Mouse (Mus musculus) cerebral cortex, adult 2 months (tissue): ENCODE measurements around the gene Gmds.

ENCODE experiments used
- WGBS: fragments of 180-500 bp; shearing (Covaris S2); methylation state at CpG from one replicate; pipeline ENCODE4 v1.1.7; 2018; 5-methylcytosine and 5-hydroxymethylcytosine counted together

Gene Gmds

DNA sequence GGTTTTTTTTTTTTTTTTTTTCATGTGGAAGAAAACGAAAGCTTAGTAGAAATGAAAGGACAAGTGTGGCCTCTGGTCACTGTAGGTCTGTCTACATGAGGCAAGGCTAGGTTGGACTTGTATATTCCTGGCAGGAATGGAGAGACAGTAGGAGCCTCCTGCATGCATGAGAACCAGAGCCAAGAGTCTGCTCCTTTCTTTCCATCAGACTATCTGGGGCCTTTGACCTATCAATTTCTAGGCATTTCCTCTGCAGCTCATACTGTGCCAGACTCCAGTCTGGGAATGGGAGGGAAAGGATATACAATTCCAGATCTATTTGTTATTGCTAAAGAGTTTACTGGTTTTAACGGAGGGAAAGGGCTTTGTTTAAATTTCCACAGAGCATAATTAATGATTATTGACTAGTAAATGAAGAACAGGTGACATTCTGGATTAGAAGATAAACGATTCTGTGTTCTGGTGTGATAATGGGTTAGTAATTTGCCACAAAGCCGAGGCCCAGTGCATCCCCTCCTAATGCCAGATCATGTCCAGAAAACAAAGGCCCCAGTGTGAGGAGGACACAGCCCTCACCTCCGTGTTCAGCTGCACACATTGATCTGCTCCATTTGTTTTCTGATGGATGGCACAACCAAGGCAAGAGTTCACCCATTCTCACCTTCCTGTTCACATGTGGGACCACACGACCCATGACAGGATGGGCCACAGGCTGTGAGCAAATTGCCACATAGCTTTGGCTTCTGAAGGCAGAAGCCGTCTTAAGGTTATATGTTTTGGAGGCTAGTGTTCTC is 394.9 kb downstream of the Gmds start:
- 68% methylated on average over 7 of the region's 7 CpGs for WGBS

DNA sequence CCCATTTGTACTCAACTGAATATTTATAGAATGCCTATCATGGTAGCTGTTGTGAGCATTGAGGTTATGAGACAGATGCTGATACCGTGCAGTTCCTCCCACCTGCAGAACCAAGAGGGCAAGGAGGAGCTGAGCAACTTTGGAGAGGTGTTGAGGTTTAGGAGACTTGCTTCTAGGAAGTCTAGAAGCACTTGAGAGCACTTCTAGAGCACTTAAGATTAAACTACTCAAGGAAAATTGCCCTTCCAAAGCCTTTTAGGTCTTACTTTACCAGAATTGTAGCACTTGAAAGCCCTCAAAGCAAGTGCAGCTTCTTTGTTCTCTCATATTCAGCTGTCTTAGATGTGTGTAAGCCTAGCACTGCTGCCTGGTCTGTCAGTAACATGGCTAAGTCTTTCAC is 409.2 kb downstream of the Gmds start:
- WGBS, result 79% methylated on average over 1 of the region's 1 CpGs

DNA sequence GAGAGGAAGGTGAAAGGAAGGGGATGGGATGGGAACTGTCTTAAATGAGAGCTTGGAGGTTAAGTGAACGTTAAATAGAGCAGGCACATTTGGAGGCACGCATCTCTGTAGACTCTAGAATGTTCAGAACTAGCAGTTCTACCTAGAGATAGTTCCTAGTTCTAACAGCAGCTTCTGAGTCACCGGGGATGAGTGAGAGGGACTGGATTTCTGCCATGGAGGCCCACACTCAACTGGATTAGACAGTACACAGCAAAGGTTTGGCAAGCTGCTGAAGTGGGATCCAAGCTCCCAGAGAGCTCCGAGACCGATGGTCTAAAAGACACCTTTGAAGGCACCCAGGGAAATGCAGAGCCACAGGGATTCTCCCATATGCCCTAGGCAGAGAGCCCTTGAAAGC is 411.9 kb downstream of the Gmds start:
- 47% methylated on average over 5 of the region's 5 CpGs for whole genome bisulfite sequencing

DNA sequence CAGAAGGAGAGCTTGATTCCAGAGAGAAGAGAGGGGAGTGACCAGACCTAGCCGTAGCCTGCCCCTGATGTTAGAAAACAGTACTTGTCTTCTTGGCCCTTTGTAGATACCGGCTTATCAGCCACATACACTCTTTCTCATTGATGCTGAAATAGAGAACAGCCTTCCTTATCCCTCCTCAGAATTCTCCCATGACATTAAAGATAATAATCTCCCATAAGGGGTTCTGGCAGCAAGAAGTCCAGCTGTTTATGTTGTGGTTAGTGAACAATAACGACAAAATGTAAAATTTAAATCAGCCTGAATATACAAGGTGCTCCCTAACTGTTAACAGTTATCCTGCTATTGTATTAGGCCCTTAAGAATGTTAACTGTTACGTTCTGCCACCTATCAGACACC is 414.0 kb downstream of the Gmds start:
- WGBS, result 89% methylated on average over 4 of the region's 4 CpGs

DNA sequence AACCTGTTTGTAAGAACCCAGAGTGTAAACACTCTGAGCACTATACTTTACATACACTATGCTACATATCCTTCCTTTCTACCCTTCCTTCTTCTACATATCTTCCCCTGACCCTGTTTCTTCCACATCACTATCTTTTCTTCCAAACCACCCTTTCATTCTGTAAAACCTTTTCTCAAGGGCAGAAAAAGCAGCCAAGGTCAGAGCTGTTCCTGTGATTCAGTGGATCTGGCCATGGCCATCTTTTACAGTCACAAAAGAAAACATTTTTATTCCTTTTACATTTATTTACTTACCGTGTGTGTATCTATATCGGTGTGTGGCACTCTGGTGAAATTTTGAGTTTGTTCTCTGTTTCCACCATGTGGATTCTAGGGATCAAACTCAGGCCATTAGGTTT is 418.8 kb downstream of the Gmds start:
- 88% methylated on average over 2 of the region's 2 CpGs for WGBS

DNA sequence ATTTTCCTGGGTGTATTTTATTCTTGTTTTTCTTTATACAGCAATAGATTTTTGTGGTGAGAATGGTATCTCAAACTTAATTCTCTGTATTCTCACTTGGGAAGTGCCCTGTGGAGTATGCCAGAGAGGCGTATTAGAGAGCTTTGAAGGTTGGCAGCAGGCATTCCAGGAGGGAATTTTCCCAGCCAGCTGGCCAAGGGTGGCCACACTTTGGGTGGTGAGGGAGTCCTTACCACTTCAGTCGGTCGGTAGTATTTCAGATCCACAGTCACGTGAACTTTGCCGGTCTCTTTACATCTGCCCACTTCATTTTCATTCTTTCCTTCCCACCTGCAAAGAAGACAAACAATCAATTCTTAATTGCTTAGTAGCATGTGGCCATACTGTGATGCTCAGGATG is 421.2 kb downstream of the Gmds start:
- 49% methylated on average over 5 of the region's 5 CpGs for WGBS

DNA sequence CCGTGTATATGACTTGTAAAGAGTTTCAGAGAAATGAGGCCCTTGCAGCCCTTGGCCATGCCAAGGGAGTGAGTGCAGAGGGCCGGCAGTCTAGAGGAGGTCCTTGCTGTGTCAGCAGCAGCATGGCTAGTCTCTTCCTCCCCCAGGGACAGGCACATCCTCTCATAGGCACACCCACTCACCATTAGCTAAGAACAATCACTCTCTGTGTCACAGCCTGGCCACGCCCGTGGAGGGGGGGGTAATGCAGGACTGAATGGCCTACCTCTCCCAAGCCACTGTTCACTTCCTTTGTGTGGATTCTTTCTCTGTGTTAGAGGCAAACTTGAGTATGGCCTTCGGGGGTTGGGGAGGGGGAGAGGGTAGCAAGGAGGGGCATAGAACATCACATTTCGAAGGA is 422.8 kb downstream of the Gmds start:
- 70% methylated on average over 6 of the region's 6 CpGs for WGBS

DNA sequence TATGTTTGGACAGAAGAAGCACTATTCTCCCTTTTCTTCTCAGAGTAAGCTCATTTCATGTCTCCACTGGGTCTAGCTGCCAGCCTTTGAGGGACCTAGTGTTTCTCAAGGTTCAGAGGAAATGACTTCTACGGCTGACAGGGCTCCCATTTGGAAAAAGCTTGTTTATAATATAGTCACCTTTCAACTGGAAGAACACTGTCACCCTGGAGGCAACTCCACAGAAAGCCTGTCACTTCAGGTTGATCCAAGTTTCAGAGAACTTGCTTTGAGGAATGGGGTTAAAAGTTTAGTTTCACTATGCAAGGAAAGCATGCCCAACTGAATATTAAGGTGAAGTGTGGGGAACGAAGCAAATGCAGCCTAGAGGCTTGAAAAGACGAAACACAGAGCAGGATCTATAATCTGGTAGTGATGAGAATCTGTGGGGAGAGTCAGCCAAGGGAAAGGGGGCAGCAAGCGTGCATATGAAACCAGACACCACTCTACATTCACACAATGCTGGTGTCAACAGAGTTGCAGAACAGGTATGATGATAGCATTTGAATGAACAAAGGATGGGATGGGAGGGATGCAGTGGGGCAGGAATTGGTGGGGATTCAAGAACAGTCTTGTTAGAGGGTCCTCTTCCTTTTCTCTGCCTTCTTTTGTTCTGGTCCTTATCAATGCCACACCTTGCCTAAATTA is 423.5 kb downstream of the Gmds start:
- WGBS, result 89% methylated on average over 4 of the region's 4 CpGs

DNA sequence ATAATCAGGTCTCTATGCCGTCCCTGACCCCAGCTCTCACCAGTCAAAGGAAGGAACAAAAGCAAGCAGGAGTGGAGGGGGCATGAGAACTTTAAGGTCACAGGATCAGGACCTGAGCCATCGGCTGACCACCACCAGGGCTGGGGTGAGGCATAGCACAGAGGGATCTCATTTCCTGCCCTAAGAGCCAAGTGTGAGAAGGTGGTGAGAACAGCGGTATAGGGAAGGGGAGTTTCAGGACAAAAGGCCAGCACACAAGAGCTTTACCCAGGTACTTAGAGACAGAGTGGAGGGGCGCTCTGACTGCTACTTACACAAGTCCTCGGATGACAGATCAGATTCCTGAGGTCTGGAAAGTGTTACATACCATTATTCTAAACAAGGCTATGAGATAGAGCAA is 426.6 kb downstream of the Gmds start:
- WGBS, result 74% methylated on average over 5 of the region's 5 CpGs

DNA sequence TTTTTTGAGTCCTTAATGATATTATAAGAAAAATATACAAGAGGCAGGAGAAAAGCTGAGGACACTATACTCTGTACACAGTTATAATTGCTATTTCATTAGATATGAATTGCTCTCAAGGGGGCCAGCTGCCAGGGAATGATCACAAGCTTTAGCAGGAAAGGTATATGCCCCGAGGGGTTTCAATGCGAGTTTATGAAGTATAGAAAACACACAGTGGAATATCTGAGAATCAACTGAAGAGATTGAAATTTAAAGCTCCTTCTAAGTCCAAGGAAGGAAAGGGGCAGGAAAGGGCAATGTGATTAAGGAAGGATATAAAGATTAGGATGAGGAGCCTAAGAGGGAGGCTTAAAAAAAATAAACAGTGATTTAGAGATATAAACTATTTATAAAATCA is 427.2 kb downstream of the Gmds start:
- 75% methylated on average over 2 of the region's 2 CpGs for WGBS

DNA sequence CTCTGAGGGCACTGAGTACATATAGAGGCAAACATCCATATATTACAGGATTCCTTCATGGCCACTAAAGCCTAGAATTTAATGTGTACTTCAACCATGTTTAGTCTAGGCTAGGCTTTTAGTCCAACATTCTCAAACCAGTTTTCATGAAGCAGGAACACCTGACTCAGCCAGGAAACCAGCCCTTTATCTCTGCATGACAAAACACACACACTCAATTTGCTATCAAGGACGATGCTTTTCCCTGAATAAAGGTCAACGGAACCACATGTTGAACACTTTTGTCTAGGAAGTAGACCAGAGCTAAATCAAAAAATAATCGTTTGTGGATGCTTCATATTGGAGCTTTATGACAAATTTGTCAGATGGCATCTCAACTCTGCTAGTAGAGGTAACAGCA is 429.5 kb downstream of the Gmds start:
- 79% methylated on average over 3 of the region's 3 CpGs for WGBS

DNA sequence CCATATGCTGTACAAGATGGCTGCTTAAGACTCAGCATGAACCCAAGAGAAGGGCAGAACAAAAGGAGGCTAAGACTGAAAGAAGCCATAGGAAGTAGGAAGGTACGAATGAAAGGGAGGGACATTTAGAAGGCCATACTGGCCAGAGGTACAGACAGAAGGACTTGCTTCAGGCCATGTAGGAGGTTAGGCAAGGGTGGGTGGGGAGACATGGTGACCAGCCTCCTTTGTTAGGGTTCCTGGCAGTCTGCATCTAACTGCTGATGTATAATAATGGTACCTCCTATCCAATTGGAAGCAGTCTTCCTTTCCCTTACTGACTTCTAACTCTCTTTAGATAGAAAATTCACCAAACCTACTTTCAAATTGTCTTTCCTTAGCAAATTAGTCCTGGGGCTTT is 432.0 kb downstream of the Gmds start:
- WGBS, result 100% methylated on average over 1 of the region's 1 CpGs

DNA sequence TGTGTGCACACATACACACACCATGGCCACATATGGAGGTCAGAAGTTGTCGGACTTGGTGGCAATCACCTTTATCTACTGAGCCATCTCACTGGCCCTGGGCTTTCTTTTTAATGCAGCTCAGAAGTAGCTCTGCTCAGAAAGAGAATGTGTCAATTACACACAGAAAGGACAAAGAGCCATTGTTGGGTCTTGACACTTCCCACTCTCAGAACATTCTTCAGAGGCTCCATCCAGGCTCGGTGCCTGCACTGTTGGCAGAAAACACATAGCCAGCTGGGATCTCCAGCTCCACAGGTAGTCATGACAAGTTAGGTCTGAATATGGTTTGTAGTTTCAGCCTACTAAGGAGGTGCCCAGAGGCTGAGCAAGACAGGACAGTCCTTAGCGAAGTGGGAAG is 438.3 kb downstream of the Gmds start:
- 62% methylated on average over 3 of the region's 3 CpGs for WGBS

DNA sequence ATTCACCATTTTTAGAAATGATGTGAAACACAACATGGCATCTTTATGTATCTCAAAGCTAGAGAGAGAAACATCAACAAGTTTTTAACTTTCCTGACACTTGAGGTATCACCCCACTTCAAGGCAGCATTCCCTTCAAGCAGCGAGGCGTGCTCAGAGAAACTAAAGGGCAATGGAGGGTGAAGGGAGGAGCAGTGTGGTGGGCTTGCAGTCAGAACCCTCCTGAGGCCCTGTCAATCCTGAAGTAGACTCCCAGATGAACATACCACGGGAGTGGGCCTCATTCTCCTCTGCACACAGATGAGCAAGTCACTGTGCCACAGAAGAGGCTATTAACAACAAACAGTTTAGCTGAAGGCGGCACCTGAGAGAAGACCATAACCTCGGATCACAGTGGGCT is 439.1 kb downstream of the Gmds start:
- WGBS, result 89% methylated on average over 5 of the region's 5 CpGs

DNA sequence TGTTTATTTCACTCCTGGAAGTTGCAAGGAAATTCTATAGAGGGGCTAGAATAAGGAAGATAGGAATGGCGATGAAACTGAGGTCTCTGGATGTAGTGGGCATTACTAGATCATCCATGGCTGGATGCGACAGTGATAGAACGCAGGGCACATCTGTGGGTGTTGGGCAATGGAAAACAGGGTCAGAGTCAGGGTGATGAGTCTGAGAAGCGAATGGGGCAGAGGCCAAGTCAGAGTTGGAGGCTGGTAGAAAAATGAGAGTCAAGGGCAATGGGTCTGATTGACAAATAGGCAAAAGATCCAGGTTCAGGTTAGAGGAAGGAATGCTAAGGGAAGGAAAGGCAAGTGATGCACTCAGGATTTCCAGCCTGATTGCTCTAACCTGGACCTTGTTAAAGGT is 441.0 kb downstream of the Gmds start:
- 94% methylated on average over 4 of the region's 4 CpGs for WGBS

DNA sequence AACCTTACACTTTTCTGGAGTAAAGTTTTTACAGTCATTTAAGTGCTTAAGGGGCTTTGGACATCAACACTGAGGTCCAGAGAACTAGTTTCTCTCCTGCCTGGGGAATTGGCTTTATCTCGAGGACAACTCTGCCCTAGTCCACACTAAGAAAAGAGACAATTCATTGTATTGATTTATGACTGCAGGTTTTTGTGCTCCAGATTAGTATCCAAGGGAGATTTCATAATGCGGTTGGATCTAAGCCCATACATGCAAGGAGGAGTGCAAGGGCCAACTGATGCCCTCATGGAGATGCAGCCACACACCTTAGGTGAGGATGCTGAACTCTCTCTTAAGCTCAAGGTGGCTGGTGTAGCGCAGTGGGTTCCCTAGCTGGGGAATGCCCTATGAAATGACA is 444.0 kb downstream of the Gmds start:
- WGBS, result 89% methylated on average over 3 of the region's 3 CpGs

DNA sequence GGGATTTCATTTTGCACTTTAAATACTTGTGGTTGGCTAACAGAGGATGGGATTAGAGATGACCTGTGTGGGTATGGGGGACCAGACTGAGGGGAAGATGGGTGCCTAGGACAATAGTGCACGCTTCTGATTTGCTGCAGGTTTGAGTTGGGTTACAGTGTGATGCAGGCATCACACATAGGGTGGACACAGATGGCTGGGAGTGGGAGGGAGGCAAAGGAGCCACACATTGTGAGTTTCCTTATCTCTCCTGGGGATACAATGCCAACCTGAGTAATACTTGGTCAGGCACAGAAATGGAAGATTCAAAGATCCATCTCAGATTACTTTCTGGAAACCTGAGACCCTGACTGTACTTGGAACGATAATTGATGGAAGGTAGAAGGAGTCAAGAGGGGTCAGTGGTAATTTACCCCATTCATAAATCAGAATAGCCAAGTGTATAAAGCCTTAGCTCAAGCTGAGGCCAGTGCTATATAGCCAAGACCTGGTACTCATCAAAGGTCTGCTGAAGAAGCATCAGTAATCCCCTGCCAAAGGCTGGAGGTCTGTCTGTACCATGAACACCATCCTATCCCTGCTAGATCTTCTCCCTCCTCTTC is 445.5 kb downstream of the Gmds start:
- WGBS, result 73% methylated on average over 2 of the region's 2 CpGs

DNA sequence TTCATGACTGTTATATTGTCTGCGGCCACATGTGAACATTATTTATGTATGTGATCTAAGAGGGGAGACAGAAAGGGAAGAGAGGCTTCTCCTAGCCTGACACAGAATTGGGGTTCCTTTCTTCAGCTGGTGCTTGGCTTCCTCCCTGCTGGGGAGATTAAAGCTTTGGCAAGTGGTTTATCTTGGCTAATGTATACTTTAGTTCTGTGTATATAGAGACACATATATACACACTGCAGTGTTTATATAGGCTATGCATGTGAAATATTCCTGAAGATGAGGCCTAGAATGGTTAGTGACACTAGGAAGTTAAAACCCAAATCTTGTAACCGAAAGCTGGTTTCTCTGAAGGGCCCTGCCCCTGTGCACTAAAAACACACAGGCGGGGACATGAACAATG is 450.0 kb downstream of the Gmds start:
- 89% methylated on average over 3 of the region's 3 CpGs for WGBS

DNA sequence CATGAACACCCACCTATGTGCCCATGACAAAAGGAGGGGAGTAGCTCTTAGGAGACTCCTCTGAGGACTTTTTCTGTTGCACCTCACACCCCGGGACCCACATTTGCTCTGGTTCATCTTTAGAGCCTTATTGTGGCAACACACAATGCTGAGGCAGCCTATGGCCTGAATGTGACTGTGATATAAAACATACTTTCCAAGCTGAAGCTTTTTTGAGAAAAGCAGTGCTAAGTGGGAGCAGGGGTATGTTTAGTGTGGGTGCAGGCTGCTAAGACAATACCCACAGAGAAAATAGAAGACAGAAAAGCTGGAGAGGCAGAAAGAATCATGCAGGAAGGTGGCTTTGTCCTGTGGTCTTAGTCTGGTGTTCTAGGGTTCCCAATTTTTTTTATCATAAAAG is 452.8 kb downstream of the Gmds start:
- WGBS, result 67% methylated on average over 1 of the region's 1 CpGs

DNA sequence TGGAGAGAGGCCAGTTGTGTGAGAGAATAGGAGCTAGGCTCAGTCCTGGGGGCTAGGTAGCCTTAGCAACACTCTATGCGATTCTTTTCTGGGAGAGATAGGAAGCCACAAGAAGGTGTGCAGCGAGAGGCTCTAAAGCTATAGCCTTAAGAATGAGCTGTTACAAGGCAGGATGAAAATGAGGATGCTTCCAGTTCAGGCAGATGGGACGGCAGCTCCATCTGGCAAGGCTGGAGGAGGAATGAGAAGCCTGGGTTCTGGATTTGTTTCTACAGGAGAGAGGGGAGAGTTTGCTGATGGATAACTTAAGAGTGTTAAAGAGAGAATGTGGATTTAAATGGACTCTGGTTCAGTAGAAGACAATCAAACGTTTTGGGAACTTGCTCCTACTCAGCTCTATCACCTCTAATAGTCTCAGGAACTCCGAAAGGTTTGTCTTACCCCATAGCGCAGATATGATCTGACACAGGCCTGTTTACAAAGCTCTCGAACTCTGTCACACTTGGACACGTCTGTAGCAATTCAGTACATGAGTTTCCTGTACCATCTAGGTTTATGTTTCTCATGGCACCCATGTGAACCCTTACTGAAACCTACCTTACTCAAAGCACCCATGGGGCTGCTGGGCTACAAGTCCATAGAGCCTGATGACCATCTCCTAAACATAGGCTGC is 459.6 kb downstream of the Gmds start:
- WGBS, result 66% methylated on average over 8 of the region's 8 CpGs

DNA sequence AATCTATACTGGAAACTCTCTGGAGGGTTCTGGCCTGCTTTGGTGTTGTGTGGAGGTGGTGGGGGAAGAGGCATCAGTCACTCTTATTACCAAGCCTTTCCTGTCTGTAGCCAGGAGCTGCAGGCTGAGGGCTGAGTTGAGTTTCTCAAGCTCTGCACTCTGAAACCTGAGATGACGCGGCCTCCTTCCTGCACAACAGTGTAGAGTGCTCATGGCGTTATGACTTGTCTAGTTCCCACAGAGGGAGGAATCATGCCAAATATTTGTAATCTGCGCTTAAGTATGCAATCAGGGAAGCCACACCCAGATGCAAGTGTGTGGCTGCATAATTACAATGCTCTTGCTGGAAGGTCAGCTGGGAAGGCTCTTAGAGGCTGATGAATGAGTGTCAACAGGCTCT is 461.5 kb downstream of the Gmds start:
- 59% methylated on average over 4 of the region's 4 CpGs for WGBS

DNA sequence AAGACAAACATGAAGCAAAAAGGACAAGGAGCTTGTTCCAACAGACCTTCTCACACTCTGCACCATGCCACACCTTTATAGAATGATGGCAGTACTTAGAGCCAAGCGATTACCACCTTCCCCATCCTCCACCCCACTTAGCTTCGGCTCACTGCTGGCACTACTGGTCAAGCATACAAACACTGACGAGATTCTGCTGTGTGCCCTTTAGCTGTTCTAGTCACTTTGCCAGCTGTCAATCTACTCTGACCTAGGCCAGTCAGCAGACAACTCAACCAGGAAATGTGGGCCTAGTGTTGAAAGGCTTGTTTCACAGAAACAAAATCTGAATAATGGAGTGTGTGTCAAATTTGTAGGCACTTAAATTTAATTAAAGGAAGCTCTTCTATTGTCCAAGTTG is 464.1 kb downstream of the Gmds start:
- 78% methylated on average over 3 of the region's 3 CpGs for WGBS

DNA sequence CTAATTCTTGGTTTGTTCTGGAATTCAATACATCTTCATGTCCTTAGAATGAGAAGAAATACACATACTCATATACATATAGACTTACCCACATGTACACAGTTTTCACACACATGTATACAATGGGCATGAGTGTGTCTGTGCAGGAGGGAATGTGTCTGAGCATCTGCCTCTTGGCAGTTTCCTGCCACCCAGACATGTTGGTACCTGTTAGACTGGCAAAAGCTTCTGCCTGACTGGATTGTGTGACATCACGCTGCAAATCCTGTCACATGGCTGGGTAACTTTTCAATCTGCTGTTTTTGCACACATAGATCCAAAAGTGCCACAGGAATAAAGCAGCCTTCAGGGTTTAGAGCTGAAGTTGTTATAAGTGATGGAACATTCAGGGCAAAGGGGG is 465.3 kb downstream of the Gmds start:
- WGBS, result 92% methylated on average over 1 of the region's 1 CpGs
